Mouse (Mus musculus): ENCODE data around the gene Hnrnpa1. TPM values are rescaled to one million over a fixed set of nuclear protein-coding genes. Genes with fewer than 3 reads are reported as not detected.
"Not testable (repeated sequence)": the region's sequence is repeated elsewhere in the genome, so short reads cannot be mapped to it uniquely, and the experiment has no call there.

Hnrnpa1 gene
- polyA plus RNA-seq, 1 experiment from 2014 or later, result 860 TPM

DNA sequence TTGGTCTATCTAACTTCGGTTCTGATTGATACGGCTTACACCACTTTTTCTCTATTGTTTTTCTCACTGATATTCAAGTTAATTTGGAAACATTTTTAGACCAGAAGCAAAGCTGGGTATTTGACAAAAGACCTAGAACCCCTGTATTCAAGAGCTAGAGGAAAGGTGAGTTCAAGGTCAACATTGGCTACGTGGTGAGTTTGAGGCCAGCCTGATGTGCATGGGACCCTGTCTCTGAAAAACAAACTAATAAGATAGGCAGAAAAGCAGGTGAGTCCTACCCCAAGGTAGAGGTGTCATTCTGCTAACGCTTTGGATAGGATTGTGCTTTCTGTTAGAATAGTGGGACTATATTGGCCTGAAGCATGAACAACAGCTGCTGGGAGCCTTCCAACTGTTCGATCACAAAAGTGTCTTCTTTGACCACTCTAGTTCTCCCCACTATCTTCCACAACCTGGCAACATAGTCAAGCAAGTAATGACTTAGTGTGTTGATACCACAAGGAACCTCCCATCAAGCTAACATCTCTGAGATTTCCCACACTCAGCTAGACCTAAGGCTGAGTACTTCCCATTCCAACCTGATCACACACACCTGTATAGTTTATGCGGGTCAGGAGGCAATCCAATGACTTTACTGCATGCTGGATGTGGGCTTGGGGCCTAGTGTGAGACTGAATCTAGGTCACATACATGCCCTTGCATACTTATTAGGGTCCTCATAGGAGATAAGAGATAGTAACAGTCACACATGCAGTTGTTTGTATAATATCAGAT is 16.2 kb downstream of the Hnrnpa1 start:
- Histone ChIP-seq H3K4me2 (no peak overlapping the region), H3K4me3 (no peak overlapping the region)
- 86% methylated on average over 6 of the region's 6 CpGs for WGBS

DNA sequence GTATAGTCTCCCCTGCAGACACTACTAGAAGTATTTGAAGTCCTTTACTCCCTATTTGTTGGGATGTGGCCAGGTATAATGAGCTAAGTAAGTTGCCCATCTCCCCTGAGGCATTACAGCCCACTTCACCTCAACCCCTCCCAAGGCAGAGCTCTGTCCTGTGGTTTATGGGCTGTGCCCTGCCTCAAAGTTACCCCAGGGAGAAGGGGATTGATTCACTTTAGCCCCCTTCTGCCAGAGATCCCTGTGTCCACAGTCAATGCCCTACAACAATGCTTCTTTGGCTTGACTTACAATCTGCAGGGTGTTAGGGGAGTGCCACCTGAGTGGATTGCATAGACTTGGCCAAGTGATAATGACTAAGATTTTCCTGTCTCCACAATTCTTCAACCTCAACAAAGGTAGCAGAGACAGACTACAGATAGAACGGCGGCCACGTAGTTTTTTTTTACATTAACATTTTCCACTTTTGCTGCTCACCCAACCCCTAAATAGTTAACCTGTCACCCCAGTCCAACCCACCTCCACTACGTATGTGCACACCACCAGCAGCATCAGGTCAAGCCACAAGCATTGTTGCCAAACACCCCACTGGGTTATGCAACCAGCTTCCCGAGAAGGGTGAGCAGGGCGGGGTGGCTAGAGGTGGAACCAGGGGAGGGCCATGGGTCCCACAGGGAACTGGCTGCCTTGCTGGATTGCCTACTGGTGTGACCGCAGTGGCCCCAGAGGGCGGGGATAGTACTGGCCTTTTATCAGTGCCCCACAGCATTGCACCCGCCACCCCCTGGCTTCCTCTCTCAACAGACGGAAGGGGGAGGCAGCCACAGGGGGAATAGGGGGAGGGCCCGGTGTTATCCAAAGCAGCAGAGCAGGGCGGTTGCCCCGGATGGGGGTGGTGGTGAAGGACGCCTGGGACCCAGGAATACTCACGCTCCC is 17.8 kb downstream of the Hnrnpa1 start, which contains the start of gene Nfe2:
Gene Nfe2 (minus strand): TSS at position 614 of the 939 bp plus-strand sequence.
- peak; percentile 87 for ATAC-seq (ENCODE audit: borderline replicate concordance, extremely low read depth, low FRiP score, low TSS enrichment)
- WGBS, result 9% methylated on average over 15 of the region's 15 CpGs
- Histone ChIP-seq H3K4me1 (peaks cover 26% of the 10 kb centered on the region), H3K9me3 (no peaks in the 10 kb centered on the region), H3K4me2 (peak within 1 kb of the TSS; percentile 45), H3K27me3 (no peaks in the 10 kb centered on the region), H3K4me3 (peak within 1 kb of the TSS; percentile 9; the same call in 1 of the 2 replicates), H3K36me3 (no peaks in the 10 kb centered on the region), H3K9ac (no peak within 1 kb of the TSS), H3K27ac (no peak within 1 kb of the TSS)

More for the DNA sequence above, 16.2 kb downstream of the Hnrnpa1 start:
- Histone ChIP-seq H3K4me1 (peaks cover 26% of the 10 kb centered on the region), H3K9me3 (no peaks in the 10 kb centered on the region), H3K27me3 (no peaks in the 10 kb centered on the region), H3K36me3 (no peaks in the 10 kb centered on the region), H3K27ac (no peak overlapping the region), H3K9ac (no peak overlapping the region)
- ATAC-seq (ENCODE audit: borderline replicate concordance, extremely low read depth, low FRiP score, low TSS enrichment), result no peak

DNA sequence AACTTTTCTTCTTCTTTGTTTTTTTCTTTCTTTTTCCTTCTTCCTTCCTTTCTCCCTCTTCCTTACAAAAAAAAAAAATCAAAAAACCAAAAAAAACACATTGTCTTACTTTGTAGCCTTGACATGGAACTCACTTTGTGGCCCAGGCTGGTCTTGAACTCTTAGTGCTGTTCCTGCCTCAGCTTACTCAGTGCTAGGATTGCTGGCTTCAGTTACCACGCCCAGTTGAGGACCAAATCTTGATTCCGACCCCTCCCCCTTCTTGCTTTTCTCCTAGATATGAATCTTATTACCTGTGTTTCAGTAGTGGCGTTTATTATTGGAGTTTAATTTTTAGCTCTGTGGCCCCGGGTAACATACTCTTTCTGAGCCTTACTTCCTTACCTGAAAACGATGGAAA is 18.9 kb downstream of the Hnrnpa1 start:
- no peaks in the 10 kb centered on the region for H3K36me3 ChIP-seq
- H3K27ac ChIP-seq, result no peak overlapping the region
- H3K4me3 ChIP-seq, result no peak overlapping the region
- H3K4me2 ChIP-seq, result no peak overlapping the region
- peaks cover 26% of the 10 kb centered on the region for H3K4me1 ChIP-seq
- H3K9ac ChIP-seq, result no peak overlapping the region
- no peak for ATAC-seq (ENCODE audit: borderline replicate concordance, extremely low read depth, low FRiP score, low TSS enrichment)
- 83% methylated on average over 5 of the region's 5 CpGs for WGBS
- H3K9me3 ChIP-seq, result no peaks in the 10 kb centered on the region
- H3K27me3 ChIP-seq, result no peaks in the 10 kb centered on the region

DNA sequence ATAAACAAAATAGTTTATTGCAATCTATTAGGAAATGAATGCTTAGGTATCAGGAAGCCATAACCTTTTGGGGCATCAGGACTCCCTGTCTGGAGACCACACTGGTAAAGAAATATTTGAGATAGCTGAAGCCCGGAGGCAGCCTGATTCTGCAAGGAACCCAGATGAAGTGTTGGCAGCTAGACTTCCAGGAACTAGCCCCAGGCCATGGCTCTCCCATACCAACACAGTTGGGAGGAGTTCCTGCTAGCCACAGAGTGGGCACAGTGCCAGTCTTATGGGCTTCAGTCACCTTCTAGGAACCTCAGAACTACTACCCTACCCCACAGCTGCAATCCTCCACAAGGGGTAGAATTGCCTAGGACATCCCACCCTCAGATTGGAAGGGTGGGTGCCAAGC is 19.8 kb downstream of the Hnrnpa1 start:
- Histone ChIP-seq H3K27me3 (no peaks in the 10 kb centered on the region), H3K27ac (no peak overlapping the region), H3K9me3 (no peaks in the 10 kb centered on the region), H3K4me1 (peaks cover 21% of the 10 kb centered on the region), H3K9ac (no peak overlapping the region), H3K4me3 (no peak overlapping the region), H3K4me2 (no peak overlapping the region), H3K36me3 (no peaks in the 10 kb centered on the region)
- WGBS, result 18% methylated on average over 1 of the region's 1 CpGs
- no peak for ATAC-seq (ENCODE audit: borderline replicate concordance, extremely low read depth, low FRiP score, low TSS enrichment)

- ATAC-seq (ENCODE audit: borderline replicate concordance, extremely low read depth, low FRiP score, low TSS enrichment), result no peak
- Histone ChIP-seq H3K9ac (no peak overlapping the region), H3K27ac (no peak overlapping the region), H3K9me3 (no peaks in the 10 kb centered on the region), H3K4me1 (peaks cover 4% of the 10 kb centered on the region), H3K36me3 (no peaks in the 10 kb centered on the region), H3K27me3 (no peaks in the 10 kb centered on the region), H3K4me3 (no peak overlapping the region), H3K4me2 (no peak overlapping the region)
- WGBS, result 78% methylated on average over 2 of the region's 2 CpGs
These were observed 24.6 kb downstream of the Hnrnpa1 start for GRCm38 (mm10) chr15:103264794-103265193.

GRCm38 (mm10) chr15:103268903-103269302 is 28.7 kb downstream of the Hnrnpa1 start:
- no peaks in the 10 kb centered on the region for H3K27me3 ChIP-seq
- WGBS, result 79% methylated on average over 4 of the region's 4 CpGs

DNA sequence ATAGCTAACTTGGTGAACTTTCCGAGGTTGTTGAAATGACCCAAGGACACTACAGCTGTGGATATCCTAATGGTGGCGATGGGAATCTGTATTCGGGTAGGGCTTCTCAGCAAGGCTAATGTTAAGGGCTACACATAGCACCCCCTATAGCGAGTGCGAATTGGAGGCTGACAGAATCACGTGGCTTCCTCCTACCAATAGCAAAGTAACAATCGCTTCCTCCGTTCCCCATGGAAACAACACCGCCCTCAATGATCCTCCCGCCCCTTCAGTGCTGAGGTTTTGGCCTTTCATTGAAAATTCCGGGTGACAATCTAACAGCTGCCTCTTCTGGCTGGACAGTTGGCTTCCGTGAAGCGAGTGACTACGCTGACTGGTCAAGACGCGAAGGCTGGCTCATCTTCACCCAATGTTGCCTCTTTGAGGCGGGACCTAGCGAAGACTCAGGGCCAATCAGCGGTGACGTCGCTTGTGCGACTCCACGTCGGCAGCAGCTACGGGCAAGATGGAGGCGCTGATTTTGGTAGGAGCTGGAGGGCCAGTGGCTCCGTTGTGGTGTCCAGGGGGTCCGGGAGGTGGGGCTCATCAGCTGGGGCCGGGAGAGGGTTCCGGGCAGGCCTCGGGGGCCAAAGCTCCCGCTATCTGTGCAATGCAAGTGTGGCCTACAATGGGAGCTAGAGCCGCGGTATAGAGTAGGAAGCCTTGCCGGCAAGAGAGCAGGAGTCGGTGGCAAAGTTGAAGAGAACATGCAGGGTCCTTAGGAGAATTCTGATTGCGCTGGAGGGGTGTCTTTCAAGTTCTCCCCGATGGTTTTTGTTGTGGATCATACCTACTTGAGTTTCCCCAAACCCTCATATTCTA is 32.4 kb downstream of the Hnrnpa1 start, which contains the start of gene Copz1:
Gene Copz1 (plus strand): TSS at position 296 of the 861 bp plus-strand sequence.
- under 1% methylated on average over 38 of the region's 38 CpGs for WGBS
- peaks cover 14% of the 10 kb centered on the region for H3K4me1 ChIP-seq
- peak within 1 kb of the TSS; percentile 82 for H3K4me3 ChIP-seq
- no peaks in the 10 kb centered on the region for H3K36me3 ChIP-seq
- H3K9ac ChIP-seq, result peak within 1 kb of the TSS; percentile 86
- no peaks in the 10 kb centered on the region for H3K9me3 ChIP-seq
- no peaks in the 10 kb centered on the region for H3K27me3 ChIP-seq
- H3K27ac ChIP-seq, result peak within 1 kb of the TSS; percentile 55; the same call in 1 of the 2 replicates
- peak; percentile 99 for ATAC-seq (ENCODE audit: borderline replicate concordance, extremely low read depth, low FRiP score, low TSS enrichment)
- H3K4me2 ChIP-seq, result peak within 1 kb of the TSS; percentile 66

More at GRCm38 (mm10) chr15:103268903-103269302, 28.7 kb downstream of the Hnrnpa1 start:
- Histone ChIP-seq H3K36me3 (no peaks in the 10 kb centered on the region), H3K9ac (no peak overlapping the region), H3K4me1 (peaks cover 6% of the 10 kb centered on the region), H3K4me3 (no peak overlapping the region), H3K4me2 (no peak overlapping the region), H3K27ac (no peak overlapping the region), H3K9me3 (no peaks in the 10 kb centered on the region)
- no peak for ATAC-seq (ENCODE audit: borderline replicate concordance, extremely low read depth, low FRiP score, low TSS enrichment)

- H3K9ac ChIP-seq; H3K27me3 ChIP-seq; H3K4me3 ChIP-seq; H3K4me2 ChIP-seq; H3K9me3 ChIP-seq; H3K36me3 ChIP-seq; ATAC-seq (ENCODE audit: borderline replicate concordance, extremely low read depth, low FRiP score, low TSS enrichment); H3K27ac ChIP-seq: not testable (repeated sequence)
- WGBS, result 93% methylated on average over 3 of the region's 3 CpGs
- H3K4me1 ChIP-seq, result peaks cover 14% of the 10 kb centered on the region
These were observed 35.7 kb downstream of the Hnrnpa1 start for GRCm38 (mm10) chr15:103275943-103276342.

- Histone ChIP-seq H3K9me3 (no peaks in the 10 kb centered on the region), H3K36me3 (no peaks in the 10 kb centered on the region; the same call in 1 of the 2 replicates), H3K4me2 (no peak overlapping the region), H3K27ac (no peak overlapping the region), H3K4me1 (peaks cover 14% of the 10 kb centered on the region), H3K9ac (no peak overlapping the region), H3K4me3 (no peak overlapping the region), H3K27me3 (no peaks in the 10 kb centered on the region)
- WGBS, result 79% methylated on average over 7 of the region's 7 CpGs
- ATAC-seq (ENCODE audit: borderline replicate concordance, extremely low read depth, low FRiP score, low TSS enrichment), result no peak
These were observed 37.7 kb downstream of the Hnrnpa1 start for GRCm38 (mm10) chr15:103277949-103278348.

- Histone ChIP-seq H3K4me1 (peaks cover 4% of the 10 kb centered on the region; the same call in 1 of the 2 replicates), H3K9me3 (no peaks in the 10 kb centered on the region), H3K4me3 (no peak overlapping the region), H3K4me2 (no peak overlapping the region), H3K36me3 (no peaks in the 10 kb centered on the region; the same call in 1 of the 2 replicates), H3K27me3 (no peaks in the 10 kb centered on the region), H3K9ac (no peak overlapping the region), H3K27ac (no peak overlapping the region)
- no peak for ATAC-seq (ENCODE audit: borderline replicate concordance, extremely low read depth, low FRiP score, low TSS enrichment)
- 63% methylated on average over 3 of the region's 3 CpGs for WGBS
These were observed 39.5 kb downstream of the Hnrnpa1 start for GRCm38 (mm10) chr15:103279750-103280149.

Measured in lung, embryonic 15.5 days (tissue).